Mouse (Mus musculus): ENCODE measurements around the gene Hmgcl. TPM values are rescaled to one million over a fixed set of nuclear protein-coding genes. Genes with fewer than 3 reads are reported as not detected.
"Not testable (repeated sequence)": the region's sequence is repeated elsewhere in the genome, so short reads cannot be mapped to it uniquely, and the experiment has no call there.

Gene Hmgcl
- total RNA-seq, 4 experiments from 2014 or later, result 35.7 to 39.3 (median 37.6) TPM

DNA sequence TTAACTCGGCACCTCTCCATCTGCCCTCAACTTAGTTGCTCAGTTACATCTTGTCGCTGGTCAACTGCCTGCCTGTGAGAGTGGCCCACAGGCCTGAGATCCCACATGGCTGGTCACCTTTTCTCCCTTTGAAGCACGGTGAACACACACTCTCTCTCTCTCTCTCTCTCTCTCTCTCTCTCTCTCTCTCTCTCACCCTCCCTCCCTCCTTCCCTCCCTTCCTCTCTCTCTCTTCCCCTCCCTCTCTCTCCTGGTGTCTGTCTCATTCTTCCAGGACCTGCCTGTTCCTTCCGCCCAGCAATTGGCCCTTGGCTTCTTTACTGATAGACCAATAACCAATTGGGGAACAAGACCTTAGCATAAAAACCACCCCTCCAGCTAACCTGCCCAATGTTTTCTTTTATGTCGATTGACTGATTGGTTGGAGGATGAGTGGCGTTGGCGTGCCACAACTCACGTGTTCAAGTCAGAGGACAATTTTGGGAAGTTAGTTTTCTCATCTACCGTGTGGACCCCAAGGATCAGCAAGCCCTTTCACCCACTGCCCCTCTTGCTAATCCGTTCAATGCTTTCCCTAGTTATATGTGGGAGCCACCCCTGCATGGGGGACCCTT lies 19.9 kb upstream of the Hmgcl start:
- no peak for DNase-seq (ENCODE audit: low spot score in 2 of 2)

DNA sequence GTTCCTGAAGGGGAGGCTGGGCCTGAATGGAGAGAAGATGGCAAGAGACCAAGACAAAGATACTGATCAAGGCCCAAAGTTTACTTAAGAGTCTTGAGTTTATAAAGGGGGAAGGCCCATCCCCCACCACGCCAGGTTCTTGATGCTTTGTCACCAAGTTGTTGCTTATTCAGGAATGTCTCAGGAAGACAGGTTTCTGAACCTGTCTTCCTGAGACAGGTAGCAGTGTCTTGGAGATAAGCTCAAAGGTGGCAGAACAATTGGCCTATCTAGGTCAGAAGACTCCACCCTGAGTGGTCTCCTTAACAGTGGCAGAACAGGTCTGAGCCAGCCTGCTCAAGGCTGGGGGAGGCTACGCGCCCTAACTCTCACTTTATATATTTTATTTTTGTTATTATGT lies 19.4 kb upstream of the Hmgcl start:
- no peak for DNase-seq (ENCODE audit: low spot score in 2 of 2)

DNA sequence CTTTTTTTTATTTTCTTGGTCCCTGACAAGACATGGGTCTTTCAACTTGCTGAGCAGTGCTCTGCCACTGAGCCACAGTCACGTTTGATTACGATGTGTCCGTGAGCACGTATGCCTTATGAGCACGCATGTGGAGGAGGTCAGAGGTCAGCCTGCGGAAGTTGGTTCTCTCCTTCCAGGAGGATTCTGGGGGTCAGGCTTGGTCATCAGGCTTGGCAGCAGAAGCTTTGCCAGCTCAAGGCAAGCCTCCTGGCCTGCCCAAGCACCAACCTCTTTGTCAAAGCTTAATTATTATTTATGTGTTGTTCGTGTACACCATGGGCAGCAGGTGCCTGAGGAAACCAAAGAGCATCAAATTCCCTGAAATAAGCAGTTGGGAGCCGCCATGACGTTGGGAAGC lies 17.9 kb upstream of the Hmgcl start:
- DNase-seq (ENCODE audit: low spot score in 2 of 2), result no peak

DNA sequence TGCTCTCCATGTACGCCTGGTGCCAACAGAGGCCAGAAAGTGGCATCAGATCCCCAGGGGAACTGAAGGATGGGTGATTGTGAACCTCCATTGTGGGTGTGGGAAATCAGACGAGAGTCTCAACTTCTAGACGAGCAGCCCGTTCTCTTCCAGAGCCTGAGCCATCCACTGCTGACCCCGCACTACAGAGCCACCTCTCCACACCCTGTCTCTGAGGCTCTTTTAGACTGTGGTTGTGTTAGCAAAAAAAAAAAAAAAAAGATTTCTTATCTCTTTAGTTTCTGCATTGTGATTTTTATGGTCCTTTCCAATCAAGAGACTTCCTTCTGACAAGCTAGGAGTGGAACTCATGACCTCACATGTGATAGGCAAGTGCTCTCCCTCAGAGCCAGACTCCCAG lies 16.8 kb upstream of the Hmgcl start:
- DNase-seq (ENCODE audit: low spot score in 2 of 2), result no peak

DNA sequence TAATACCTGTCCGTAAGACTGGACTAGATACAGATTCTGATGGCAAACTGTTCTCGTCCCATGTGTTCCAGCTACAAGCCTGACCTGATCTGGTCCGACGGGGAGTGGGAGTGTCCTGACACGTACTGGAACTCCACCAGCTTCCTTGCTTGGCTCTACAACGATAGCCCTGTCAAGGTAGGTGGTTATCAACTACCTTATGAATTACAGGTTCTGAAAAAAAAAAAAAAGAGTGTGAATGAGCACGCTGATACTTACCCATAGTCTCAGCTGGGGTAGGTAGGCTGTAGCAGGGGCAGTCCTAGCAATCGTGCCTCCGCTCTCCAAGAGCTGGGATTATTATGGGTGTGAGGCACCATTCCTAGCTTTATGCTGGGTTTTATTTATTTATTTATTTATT lies 16.4 kb upstream of the Hmgcl start:
- no peak for DNase-seq (ENCODE audit: low spot score in 2 of 2)

DNA sequence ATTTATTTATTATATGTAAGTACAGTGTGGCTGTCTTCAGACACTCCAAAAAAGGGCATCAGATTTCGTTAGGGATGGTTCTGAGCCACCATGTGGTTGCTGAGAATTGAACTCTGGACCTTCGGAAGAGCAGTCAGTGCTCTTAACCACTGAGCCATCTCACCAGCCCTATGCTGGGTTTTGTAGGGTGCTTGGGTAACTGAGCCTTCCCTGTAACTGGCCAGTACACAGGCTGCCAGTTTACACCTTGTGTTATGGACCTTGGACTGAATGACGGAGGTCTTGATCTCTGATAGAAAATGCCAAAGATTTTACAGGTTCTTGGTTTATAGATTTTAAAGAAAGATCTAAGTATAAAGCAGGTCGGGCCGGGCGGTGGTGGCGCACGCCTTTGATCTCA lies 16.0 kb upstream of the Hmgcl start:
- no peak for DNase-seq (ENCODE audit: low spot score in 2 of 2)

DNA sequence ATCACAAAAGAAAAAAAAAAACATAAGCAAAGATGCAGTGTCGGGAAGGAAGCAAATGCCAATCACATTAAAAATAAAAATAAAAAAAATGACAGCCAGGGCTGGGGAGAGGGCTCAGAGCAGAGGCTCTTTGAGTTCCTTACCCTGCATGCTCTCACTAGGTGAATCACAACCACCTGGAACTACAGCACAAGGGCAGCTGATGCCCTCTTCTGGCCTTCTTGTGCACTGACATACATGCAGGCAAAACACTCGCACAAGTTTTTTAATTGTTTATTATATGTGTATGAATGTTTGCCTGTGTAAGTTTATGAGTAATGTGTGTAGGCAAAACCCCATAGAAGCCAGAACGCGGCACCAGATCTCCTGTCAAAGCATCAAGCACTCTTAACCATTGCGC lies 14.4 kb upstream of the Hmgcl start:
- no peak for DNase-seq (ENCODE audit: low spot score in 2 of 2)

GRCm38 (mm10) chr4:135934708-135935500 lies 11.3 kb upstream of the Hmgcl start:
- no peak for DNase-seq (ENCODE audit: low spot score in 2 of 2)

- no peak for DNase-seq (ENCODE audit: low spot score in 2 of 2)
Measured at GRCm38 (mm10) chr4:135935502-135935901, 10.7 kb upstream of the Hmgcl start.

DNA sequence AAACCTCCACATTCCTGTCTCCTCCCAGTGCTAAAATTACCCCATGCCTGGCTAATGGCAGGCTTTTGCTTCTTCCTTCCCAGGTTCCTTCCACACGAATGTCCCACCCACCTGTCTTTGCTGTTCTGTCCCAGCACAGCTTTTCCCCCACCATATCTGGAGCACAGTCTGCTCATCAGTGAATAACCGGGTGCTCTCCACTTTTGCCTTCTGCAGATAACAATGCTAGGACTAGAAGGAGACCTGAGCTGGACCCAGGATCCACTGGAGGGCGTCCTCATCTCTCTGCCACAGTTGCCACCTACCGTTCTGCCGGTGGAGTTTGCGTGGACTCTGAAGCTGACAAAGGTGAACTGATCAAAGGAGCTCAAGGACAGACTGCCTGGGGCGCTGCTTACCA lies 7.4 kb upstream of the Hmgcl start:
- DNase-seq (ENCODE audit: low spot score in 2 of 2), result no peak

DNA sequence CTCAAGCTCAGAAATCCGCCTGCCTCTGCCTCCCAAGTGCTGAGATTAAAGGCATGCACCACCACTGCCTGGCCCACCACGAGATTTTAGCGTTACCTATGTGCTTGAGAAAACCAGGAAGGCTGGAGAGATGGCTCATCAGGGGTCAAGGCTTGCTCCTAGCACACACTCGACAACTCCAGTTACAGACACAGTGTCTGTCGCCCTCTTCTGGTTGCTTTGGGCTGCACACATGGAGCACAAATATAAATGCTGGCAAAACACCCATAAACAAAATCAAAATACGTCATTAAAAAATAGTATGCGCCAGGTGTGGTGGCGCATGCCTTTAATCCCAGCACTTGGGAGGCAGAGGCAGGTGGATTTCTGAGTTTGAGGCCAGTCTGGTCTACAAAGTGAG lies 5.2 kb upstream of the Hmgcl start:
- DNase-seq (ENCODE audit: low spot score in 2 of 2), result not testable (repeated sequence)

GRCm38 (mm10) chr4:135942193-135942592 lies 4.1 kb upstream of the Hmgcl start:
- DNase-seq (ENCODE audit: low spot score in 2 of 2), result no peak

GRCm38 (mm10) chr4:135943389-135943788 lies 2.9 kb upstream of the Hmgcl start:
- DNase-seq (ENCODE audit: low spot score in 2 of 2), result no peak

- no peak for DNase-seq (ENCODE audit: low spot score in 2 of 2)
Measured at GRCm38 (mm10) chr4:135945706-135946105, 542 bp upstream of the Hmgcl start.

DNA sequence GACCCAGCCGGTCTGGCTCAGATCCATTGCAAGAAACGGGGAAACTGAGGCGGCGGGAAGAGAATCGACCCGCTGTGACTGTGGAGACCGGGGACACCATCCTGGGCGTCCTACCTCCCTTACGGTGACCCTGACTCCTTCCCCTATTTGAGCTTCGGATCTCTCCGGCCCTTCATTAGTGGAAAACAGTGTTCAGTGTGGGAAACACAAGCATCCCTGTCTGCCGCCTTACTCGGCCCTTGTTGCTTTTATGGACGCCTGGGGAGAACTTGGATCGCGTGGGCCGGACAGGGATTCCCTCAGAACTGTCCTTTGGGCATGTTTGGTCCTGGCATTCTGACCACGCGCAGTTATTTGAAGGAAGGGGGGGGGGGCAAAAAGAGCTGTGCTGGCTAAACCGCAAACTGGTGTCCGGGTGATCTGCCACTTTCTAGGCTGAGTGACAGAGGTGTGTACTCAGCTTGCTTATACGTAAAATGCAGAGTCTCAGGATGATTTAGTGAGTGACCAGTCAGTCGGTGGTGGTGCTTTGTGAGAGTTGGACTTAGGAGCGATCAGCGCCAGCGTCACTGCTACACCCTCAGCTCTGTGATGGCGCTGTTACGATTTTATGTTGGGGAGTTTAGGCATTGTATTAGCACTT lies 532 bp downstream of the Hmgcl start:
- no peak for DNase-seq (ENCODE audit: low spot score in 2 of 2)

GRCm38 (mm10) chr4:135948142-135948541 lies 1.9 kb downstream of the Hmgcl start:
- no peak for DNase-seq (ENCODE audit: low spot score in 2 of 2)

GRCm38 (mm10) chr4:135949475-135949874 lies 3.2 kb downstream of the Hmgcl start:
- DNase-seq (ENCODE audit: low spot score in 2 of 2), result no peak

DNA sequence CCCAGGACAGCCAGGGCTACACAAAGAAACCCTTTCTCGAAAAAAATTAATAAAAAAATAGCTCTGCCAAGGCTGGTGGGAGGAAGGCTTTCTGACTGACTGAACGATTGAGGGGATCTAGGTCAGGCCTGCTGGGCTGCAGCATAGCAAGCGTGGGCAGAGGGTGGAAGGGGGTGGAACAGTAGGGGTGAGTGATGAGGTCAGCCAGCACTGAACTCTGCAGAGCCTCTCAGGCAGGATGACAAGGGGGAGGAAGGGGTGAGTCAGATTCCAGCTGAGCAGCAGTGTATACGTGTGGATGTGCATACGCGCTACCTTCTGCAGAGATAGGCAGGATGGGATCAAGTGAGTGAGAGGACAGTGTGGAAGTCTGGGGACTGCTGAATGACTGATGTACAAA lies 3.7 kb downstream of the Hmgcl start:
- no peak for DNase-seq (ENCODE audit: low spot score in 2 of 2)

- no peak for DNase-seq (ENCODE audit: low spot score in 2 of 2)
Measured at GRCm38 (mm10) chr4:135950365-135950764, 4.1 kb downstream of the Hmgcl start.

- DNase-seq (ENCODE audit: low spot score in 2 of 2), result no peak
Measured at GRCm38 (mm10) chr4:135951505-135951904, 5.3 kb downstream of the Hmgcl start.

GRCm38 (mm10) chr4:135953179-135953578 lies 6.9 kb downstream of the Hmgcl start:
- no peak for DNase-seq (ENCODE audit: low spot score in 2 of 2)

GRCm38 (mm10) chr4:135954241-135954640 lies 8.0 kb downstream of the Hmgcl start:
- no peak for DNase-seq (ENCODE audit: low spot score in 2 of 2)

GRCm38 (mm10) chr4:135955886-135956285 lies 9.6 kb downstream of the Hmgcl start:
- no peak for DNase-seq (ENCODE audit: low spot score in 2 of 2)
